Mouse (Mus musculus): ENCODE results near the gene Myom3. TPM values are rescaled to one million over a fixed set of nuclear protein-coding genes. Genes with fewer than 3 reads are reported as not detected.

Gene Myom3
- polyA plus RNA-seq, 1 experiment from 2014 or later = not detected

GRCm38 (mm10) chr4:135853987-135854546 lies 94.6 kb downstream of the Myom3 start:
- H3K27me3 ChIP-seq (ENCODE audit: insufficient read depth, poor library complexity, severe bottlenecking) = no peaks in the 10 kb centered on the region
- no peak for DNase-seq (ENCODE audit: low spot score)
- no peaks in the 10 kb centered on the region for H3K9me3 ChIP-seq
- H3K27ac ChIP-seq = peak overlapping the region; percentile 99
- peaks cover 50% of the 10 kb centered on the region for H3K4me1 ChIP-seq (replicated peaks)
- H3K4me3 ChIP-seq = peak overlapping the region; percentile 93; the same call in 1 of the 2 replicates
- 92% methylated on average over 14 of the region's 14 CpGs for WGBS
- H3K36me3 ChIP-seq = peaks cover 5% of the 10 kb centered on the region; the same call in 1 of the 2 replicates

- Histone ChIP-seq H3K4me1 (replicated peaks) (peaks cover 56% of the 10 kb centered on the region), H3K27me3 (ENCODE audit: insufficient read depth, poor library complexity, severe bottlenecking) (no peaks in the 10 kb centered on the region), H3K36me3 (peaks cover 10% of the 10 kb centered on the region), H3K9me3 (no peaks in the 10 kb centered on the region), H3K27ac (peak overlapping the region; percentile 99), H3K4me3 (peak overlapping the region; percentile 93)
- DNase-seq (ENCODE audit: low spot score) = no peak
- WGBS = 76% methylated on average over 11 of the region's 11 CpGs
These were observed 95.1 kb downstream of the Myom3 start for GRCm38 (mm10) chr4:135854630-135855029.

- Histone ChIP-seq H3K9me3 (no peaks in the 10 kb centered on the region), H3K36me3 (peaks cover 14% of the 10 kb centered on the region), H3K27ac (peak overlapping the region; percentile 99), H3K4me3 (peak overlapping the region; percentile 93), H3K27me3 (ENCODE audit: insufficient read depth, poor library complexity, severe bottlenecking) (no peaks in the 10 kb centered on the region), H3K4me1 (replicated peaks) (peaks cover 58% of the 10 kb centered on the region)
- 8% methylated on average over 6 of the region's 6 CpGs for WGBS
- DNase-seq (ENCODE audit: low spot score) = no peak
These were observed 95.6 kb downstream of the Myom3 start for GRCm38 (mm10) chr4:135855080-135855479.

GRCm38 (mm10) chr4:135855536-135856222 lies 96.2 kb downstream of the Myom3 start, which contains the start of gene Srsf10:
Gene Srsf10, plus strand, starts transcription at chr4:135855747.
- peak within 1 kb of the TSS; percentile 93 for H3K4me3 ChIP-seq
- H3K9me3 ChIP-seq = no peaks in the 10 kb centered on the region
- no peaks in the 10 kb centered on the region for H3K27me3 ChIP-seq (ENCODE audit: insufficient read depth, poor library complexity, severe bottlenecking)
- peak within 1 kb of the TSS; percentile 99 for H3K27ac ChIP-seq
- H3K36me3 ChIP-seq = peaks cover 20% of the 10 kb centered on the region
- peaks cover 55% of the 10 kb centered on the region for H3K4me1 ChIP-seq (replicated peaks)
- under 1% methylated on average over 67 of the region's 67 CpGs for WGBS
- peak; percentile 99 for DNase-seq (ENCODE audit: low spot score)

- Histone ChIP-seq H3K9me3 (no peaks in the 10 kb centered on the region), H3K4me3 (peak overlapping the region; percentile 93), H3K27me3 (ENCODE audit: insufficient read depth, poor library complexity, severe bottlenecking) (no peaks in the 10 kb centered on the region), H3K4me1 (replicated peaks) (peaks cover 49% of the 10 kb centered on the region), H3K36me3 (peaks cover 27% of the 10 kb centered on the region), H3K27ac (peak overlapping the region; percentile 99)
- peak; percentile 83 for DNase-seq (ENCODE audit: low spot score)
- under 1% methylated on average over 90 of the region's 91 CpGs for WGBS
These were observed 96.9 kb downstream of the Myom3 start for GRCm38 (mm10) chr4:135856223-135857091.

- 18% methylated on average over 7 of the region's 7 CpGs for WGBS
- Histone ChIP-seq H3K36me3 (peaks cover 39% of the 10 kb centered on the region), H3K27ac (peak overlapping the region; percentile 99), H3K27me3 (ENCODE audit: insufficient read depth, poor library complexity, severe bottlenecking) (no peaks in the 10 kb centered on the region), H3K9me3 (no peaks in the 10 kb centered on the region), H3K4me3 (peak overlapping the region; percentile 93), H3K4me1 (replicated peaks) (peaks cover 49% of the 10 kb centered on the region)
- no peak for DNase-seq (ENCODE audit: low spot score)
These were observed 98.2 kb downstream of the Myom3 start for GRCm38 (mm10) chr4:135857597-135858186.

Other genes starting within 250 kb of the Myom3 start
- 3.3 and 5.3 TPM in 2 replicates for gene Grhl3, start 186.1 kb upstream of the Myom3 start, polyA plus RNA-seq (2016; fragmentation: Nextera tagmentation; extraction: Ambion mirVana)
- gene Ifnlr1, start 73.4 kb upstream of the Myom3 start, polyA plus RNA-seq (2016; fragmentation: Nextera tagmentation; extraction: Ambion mirVana) = 0.35 and 0.58 TPM in 2 replicates
- not detected in 2 replicates for gene Il22ra1, start 31.5 kb upstream of the Myom3 start, polyA plus RNA-seq (2016; fragmentation: Nextera tagmentation; extraction: Ambion mirVana)
- 283 and 352 TPM in 2 replicates for gene Srsf10, start 96.0 kb downstream of the Myom3 start, polyA plus RNA-seq (2016; fragmentation: Nextera tagmentation; extraction: Ambion mirVana)
- 171 and 204 TPM in 2 replicates for gene Pnrc2, start 114.1 kb downstream of the Myom3 start, polyA plus RNA-seq (2016; fragmentation: Nextera tagmentation; extraction: Ambion mirVana)
- gene Cnr2, start 135.7 kb downstream of the Myom3 start, polyA plus RNA-seq (2016; fragmentation: Nextera tagmentation; extraction: Ambion mirVana) = 0.21 and 0.66 TPM in 2 replicates
- gene Fuca1, start 161.0 kb downstream of the Myom3 start, polyA plus RNA-seq (2016; fragmentation: Nextera tagmentation; extraction: Ambion mirVana) = 54.3 and 59.5 TPM in 2 replicates
- 60.3 and 61.4 TPM in 2 replicates for gene Hmgcl, start 186.7 kb downstream of the Myom3 start, polyA plus RNA-seq (2016; fragmentation: Nextera tagmentation; extraction: Ambion mirVana)
- gene Gale, start 204.0 kb downstream of the Myom3 start, polyA plus RNA-seq (2016; fragmentation: Nextera tagmentation; extraction: Ambion mirVana) = 48.5 and 49.7 TPM in 2 replicates
- gene Lypla2, start 212.9 kb downstream of the Myom3 start, polyA plus RNA-seq (2016; fragmentation: Nextera tagmentation; extraction: Ambion mirVana) = 213 and 223 TPM in 2 replicates
- gene Pithd1, start 227.5 kb downstream of the Myom3 start, polyA plus RNA-seq (2016; fragmentation: Nextera tagmentation; extraction: Ambion mirVana) = 60.7 and 61.2 TPM in 2 replicates

All from hindbrain, embryonic 10.5 days (tissue).